Mouse (Mus musculus): ENCODE results near the gene Atxn7l3. TPM values are rescaled to one million over a fixed set of nuclear protein-coding genes. Genes with fewer than 3 reads are reported as not detected.

Atxn7l3 gene
- total RNA-seq (2021), result 100 to 1,000 TPM; 236 to 242 TPM
- long read RNA-seq, experiment 1, transcript Atxn7l3-201 (13 exons, 3,688 nt), result major isoform, 72 of 164 reads
- long read RNA-seq, experiment 1, transcript Atxn7l3-202 (13 exons, 3,706 nt), result minor isoform, 11 of 164 reads
- long read RNA-seq, experiment 1, partial matches to known transcripts, result 8 of 164 reads
- long read RNA-seq, experiment 1, other reads (novel, unspliced or antisense), result 69 of 164 reads
- long read RNA-seq, experiment 2, transcript Atxn7l3-201 (13 exons, 3,688 nt), result major isoform, 56 of 158 reads
- long read RNA-seq, experiment 2, transcript Atxn7l3-202 (13 exons, 3,706 nt), result minor isoform, 11 of 158 reads
- long read RNA-seq, experiment 2, partial matches to known transcripts, result 9 of 158 reads
- long read RNA-seq, experiment 2, other reads (novel, unspliced or antisense), result 81 of 158 reads

- no peak for TF ChIP-seq CTCF (IDR thresholded peaks at IDR 0.05)
- H3K27ac ChIP-seq, result peak within 1 kb of the TSS; percentile 95
- peak; percentile 98 to 99 for DNase-seq (ENCODE audit: extremely low spot score in 1 of 2, low spot score in 2 of 2)
- peak within 1 kb of the TSS; percentile 86 for H3K4me3 ChIP-seq
- intact Hi-C loops (cut with DNase I), result loop anchor here (1.0 to 2.0 kb wide), 3 partner anchors 20 to 134 kb away; partner anchors contain the start of gene Grn
Measured at GRCm38 (mm10) chr11:102296491-102297472, at the start of gene Atxn7l3. Gene Atxn7l3, minus strand, starts transcription at chr11:102296631.

- no peak for TF ChIP-seq CTCF (IDR thresholded peaks at IDR 0.05)
- Histone ChIP-seq H3K27ac (no peak overlapping the region), H3K4me3 (no peak overlapping the region)
- DNase-seq (ENCODE audit: extremely low spot score in 1 of 2, low spot score in 2 of 2), result no peak
- intact Hi-C loops (cut with DNase I), result loop anchor here (1.0 kb wide), 1 partner anchor 26 kb away; no protein-coding TSS in a partner anchor
Measured at GRCm38 (mm10) chr11:102344458-102344857, 48.0 kb upstream of the Atxn7l3 start.

GRCm38 (mm10) chr11:102342742-102343141 lies 46.3 kb upstream of the Atxn7l3 start:
- DNase-seq (ENCODE audit: extremely low spot score in 1 of 2, low spot score in 2 of 2), result no peak
- Histone ChIP-seq H3K4me3 (no peak overlapping the region), H3K27ac (no peak overlapping the region)
- no peak for TF ChIP-seq CTCF (IDR thresholded peaks at IDR 0.05)
- intact Hi-C loops (cut with DNase I), result no loop called here

- H3K27ac ChIP-seq, result no peak overlapping the region
- no peak for DNase-seq (ENCODE audit: extremely low spot score in 1 of 2, low spot score in 2 of 2)
- TF ChIP-seq CTCF (IDR thresholded peaks at IDR 0.05), result no peak
- H3K4me3 ChIP-seq, result no peak overlapping the region
- intact Hi-C loops (cut with DNase I), result no loop called here
Measured at GRCm38 (mm10) chr11:102341101-102341500, 44.7 kb upstream of the Atxn7l3 start.

- intact Hi-C loops (cut with DNase I), result no loop called here
- TF ChIP-seq CTCF (IDR thresholded peaks at IDR 0.05), result peak; percentile 36
- Histone ChIP-seq H3K4me3 (no peak overlapping the region), H3K27ac (no peak overlapping the region)
- no peak for DNase-seq (ENCODE audit: extremely low spot score in 1 of 2, low spot score in 2 of 2)
Measured at GRCm38 (mm10) chr11:102339624-102340023, 43.2 kb upstream of the Atxn7l3 start.

- TF ChIP-seq CTCF (IDR thresholded peaks at IDR 0.05), result no peak
- intact Hi-C loops (cut with DNase I), result no loop called here
Measured at GRCm38 (mm10) chr11:102339195-102339594, 42.8 kb upstream of the Atxn7l3 start.

GRCm38 (mm10) chr11:102338561-102338960 lies 42.1 kb upstream of the Atxn7l3 start:
- no peak for TF ChIP-seq CTCF (IDR thresholded peaks at IDR 0.05)
- H3K27ac ChIP-seq, result no peak overlapping the region
- peak; percentile 45 to 61 for DNase-seq (ENCODE audit: extremely low spot score in 1 of 2, low spot score in 2 of 2)
- no peak overlapping the region for H3K4me3 ChIP-seq
- intact Hi-C loops (cut with DNase I), result no loop called here

More at GRCm38 (mm10) chr11:102339195-102339594, 42.8 kb upstream of the Atxn7l3 start:
- no peak overlapping the region for H3K4me3 ChIP-seq
- H3K27ac ChIP-seq, result no peak overlapping the region
- DNase-seq (ENCODE audit: extremely low spot score in 1 of 2, low spot score in 2 of 2), result no peak

GRCm38 (mm10) chr11:102337921-102338320 lies 41.5 kb upstream of the Atxn7l3 start:
- intact Hi-C loops (cut with DNase I), result no loop called here
- no peak for DNase-seq (ENCODE audit: extremely low spot score in 1 of 2, low spot score in 2 of 2)
- Histone ChIP-seq H3K4me3 (no peak overlapping the region), H3K27ac (no peak overlapping the region)
- no peak for TF ChIP-seq CTCF (IDR thresholded peaks at IDR 0.05)

GRCm38 (mm10) chr11:102336191-102336590 lies 39.8 kb upstream of the Atxn7l3 start:
- TF ChIP-seq CTCF (IDR thresholded peaks at IDR 0.05), result no peak
- Histone ChIP-seq H3K4me3 (no peak overlapping the region), H3K27ac (no peak overlapping the region)
- DNase-seq (ENCODE audit: extremely low spot score in 1 of 2, low spot score in 2 of 2), result no peak
- intact Hi-C loops (cut with DNase I), result no loop called here

- Histone ChIP-seq H3K27ac (no peak overlapping the region), H3K4me3 (no peak overlapping the region)
- no peak for DNase-seq (ENCODE audit: extremely low spot score in 1 of 2, low spot score in 2 of 2)
- TF ChIP-seq CTCF (IDR thresholded peaks at IDR 0.05), result no peak
- intact Hi-C loops (cut with DNase I), result no loop called here
Measured at GRCm38 (mm10) chr11:102334973-102335700, 38.7 kb upstream of the Atxn7l3 start.

GRCm38 (mm10) chr11:102334010-102334409 lies 37.6 kb upstream of the Atxn7l3 start:
- no peak for TF ChIP-seq CTCF (IDR thresholded peaks at IDR 0.05)
- Histone ChIP-seq H3K27ac (no peak overlapping the region), H3K4me3 (no peak overlapping the region)
- no peak for DNase-seq (ENCODE audit: extremely low spot score in 1 of 2, low spot score in 2 of 2)
- intact Hi-C loops (cut with DNase I), result no loop called here
